Mouse (Mus musculus) liver, embryonic 14.5 days (tissue): ENCODE data around the gene Dgkh. TPM values are rescaled to one million over a fixed set of nuclear protein-coding genes. Genes with fewer than 3 reads are reported as not detected.
"Not testable (repeated sequence)": the region's sequence is repeated elsewhere in the genome, so short reads cannot be mapped to it uniquely, and the experiment has no call there.

ENCODE experiments used
- ATAC-seq: fragments of 200-750 bp; cut with Nextera tagmentation; 2 replicates; pipeline ENCODE4 v1.8.0; 2017; ENCODE audit warnings: moderate number of reproducible peaks, mild to moderate bottlenecking, moderate library complexity; ENCODE audit not compliant: insufficient read depth
- DNase-seq, 3 experiments: peaks; one replicate each; pipeline ENCODE4 v3.0.0-alpha.2; 2012 to 2013; ENCODE audit warnings: low read depth in 3 of 3, low spot score in 3 of 3
- H3K27ac ChIP-seq: fragments of 300-500 bp; sonication (generic); 2 replicates; pipeline ENCODE4 v1.5.1; 2014; ENCODE audit warnings: moderate library complexity, mild to moderate bottlenecking, control low read depth, inconsistent platforms
- H3K27me3 ChIP-seq: fragments of 300-500 bp; sonication (generic); 2 replicates; pipeline ENCODE4 v1.6.1; 2014; ENCODE audit warnings: mild to moderate bottlenecking, low read length, moderate library complexity; ENCODE audit not compliant: control insufficient read depth, insufficient read depth
- H3K36me3 ChIP-seq: fragments of 300-500 bp; sonication (generic); replicated peaks from 2 replicates; pipeline ENCODE4 v1.6.1; 2014; ENCODE audit warnings: low read depth; ENCODE audit not compliant: control insufficient read depth, insufficient read depth
- H3K4me1 ChIP-seq, 2 experiments: fragments of 200-500 bp in 1 of 2; fragments of 300-500 bp in 1 of 2; sonication (generic) in 1 of 2; replicated peaks; 2 replicates each; pipeline ENCODE4 v1.6.1; 2012 to 2014; ENCODE audit warnings: antibody characterized with exemption in 1 of 2, inconsistent platforms in 1 of 2, low read length in 1 of 2; ENCODE audit not compliant: control insufficient read depth in 2 of 2, insufficient read depth in 2 of 2
- H3K4me2 ChIP-seq: fragments of 300-500 bp; sonication (generic); 2 replicates; pipeline ENCODE4 v1.6.1; 2014; ENCODE audit warnings: low read depth, mild to moderate bottlenecking, control low read depth, moderate library complexity
- H3K4me3 ChIP-seq, 2 experiments: fragments of 200-500 bp in 1 of 2; fragments of 300-500 bp in 1 of 2; sonication (generic) in 1 of 2; 2 replicates each; pipeline ENCODE4 v1.5.1; 2012 to 2014; ENCODE audit warnings: low read depth in 2 of 2, low read length in 2 of 2, mild to moderate bottlenecking in 2 of 2, control low read depth in 1 of 2, inconsistent platforms in 1 of 2, moderate library complexity in 1 of 2; ENCODE audit not compliant: insufficient read depth in 1 of 2
- H3K9ac ChIP-seq: fragments of 300-500 bp; sonication (generic); replicated peaks from 2 replicates; pipeline ENCODE4 v1.6.1; 2014; ENCODE audit warnings: mild to moderate bottlenecking, control low read depth, moderate library complexity
- H3K9me3 ChIP-seq: fragments of 300-500 bp; sonication (generic); 2 replicates; pipeline ENCODE4 v1.6.1; 2016; ENCODE audit warnings: low read length, mixed read lengths; ENCODE audit not compliant: control insufficient read depth
- CTCF ChIP-seq: IDR thresholded peaks from 2 replicates; pipeline ENCODE4 v1.5.1; 2016; ENCODE audit warnings: antibody characterized with exemption, low read depth, control low read depth
- EP300 ChIP-seq: IDR thresholded peaks from 2 replicates; pipeline ENCODE4 v1.6.1; 2016; ENCODE audit warnings: antibody characterized with exemption, low read depth
- whole genome bisulfite sequencing: fragments of 180-500 bp; shearing (Covaris S2); extraction: QIAGEN DNeasy Blood & Tissue Kit; methylation state at CpG from one replicate; pipeline ENCODE4 v1.1.7; 2014; ENCODE audit not compliant: insufficient replicate concordance; 5-methylcytosine and 5-hydroxymethylcytosine counted together
- polyA plus RNA-seq, 2 experiments: library from polyadenylated mRNA; depleted of rRNA in 1 of 2; stranded (reverse) in 1 of 2; unstranded in 1 of 2; fragments of >200 nt; fragmentation: Nextera tagmentation in 1 of 2; extraction: Ambion mirVana in 1 of 2; gene quantifications; 2 replicates each; pipeline versions ENCODE4 v1.2.1 to v1.2.3; 2012 to 2014

Dgkh gene
- polyA plus RNA-seq, 2 experiments: 0.15 to 0.36 TPM

GRCm38 (mm10) chr14:78747969-78748651 lies 15.5 kb upstream of the Dgkh start:
- no peaks in the 10 kb centered on the region for H3K9me3 ChIP-seq
- TF ChIP-seq CTCF (no peak), EP300 (no peak)
- H3K9ac ChIP-seq: no peak overlapping the region
- WGBS: 19% methylated on average over 14 of the region's 14 CpGs
- no peak for DNase-seq
- no peaks in the 10 kb centered on the region for H3K36me3 ChIP-seq
- ATAC-seq: no peak
- no peak overlapping the region for H3K4me2 ChIP-seq
- no peaks in the 10 kb centered on the region for H3K4me1 ChIP-seq
- H3K27me3 ChIP-seq: no peaks in the 10 kb centered on the region
- H3K27ac ChIP-seq: no peak overlapping the region
- H3K4me3 ChIP-seq: no peak overlapping the region

GRCm38 (mm10) chr14:78747454-78747853 lies 14.9 kb upstream of the Dgkh start:
- TF ChIP-seq EP300: no peak
- no peak for TF ChIP-seq CTCF
- no peak overlapping the region for H3K4me3 ChIP-seq
- no peak overlapping the region for H3K4me2 ChIP-seq
- H3K9ac ChIP-seq: no peak overlapping the region
- DNase-seq (no peak), ATAC-seq (no peak)
- H3K36me3 ChIP-seq: no peaks in the 10 kb centered on the region
- H3K27ac ChIP-seq: no peak overlapping the region
- no peaks in the 10 kb centered on the region for H3K9me3 ChIP-seq
- no peaks in the 10 kb centered on the region for H3K4me1 ChIP-seq
- WGBS: 67% methylated on average over 3 of the region's 3 CpGs
- no peaks in the 10 kb centered on the region for H3K27me3 ChIP-seq

- ATAC-seq: no peak
- H3K9ac ChIP-seq: no peak overlapping the region
- H3K4me1 ChIP-seq: peaks cover 0 to 5% of the 10 kb centered on the region in 2 experiments; a peak in 1 of 4 replicates
- H3K27ac ChIP-seq: no peak overlapping the region
- H3K4me3 ChIP-seq: no peak overlapping the region
- WGBS: 38% methylated on average over 5 of the region's 5 CpGs
- no peaks in the 10 kb centered on the region for H3K9me3 ChIP-seq
- no peak overlapping the region for H3K4me2 ChIP-seq
- no peak for TF ChIP-seq EP300
- TF ChIP-seq CTCF: no peak
- DNase-seq: no peak
- H3K27me3 ChIP-seq: peaks cover 46% of the 10 kb centered on the region
- no peaks in the 10 kb centered on the region for H3K36me3 ChIP-seq
Observed at GRCm38 (mm10) chr14:78734605-78735004, 2.0 kb upstream of the Dgkh start.

- H3K27me3 ChIP-seq: peaks cover 46% of the 10 kb centered on the region
- not testable (repeated sequence) for H3K9me3 ChIP-seq, H3K27ac ChIP-seq, H3K36me3 ChIP-seq, ATAC-seq, H3K4me1 ChIP-seq, DNase-seq, H3K4me2 ChIP-seq, H3K4me3 ChIP-seq, H3K9ac ChIP-seq
- WGBS: 33% methylated on average over 5 of the region's 5 CpGs
Observed at GRCm38 (mm10) chr14:78734203-78734602, 1.6 kb upstream of the Dgkh start.

- Histone ChIP-seq H3K27me3 (peaks cover 46% of the 10 kb centered on the region), H3K27ac (no peak overlapping the region), H3K36me3 (no peaks in the 10 kb centered on the region), H3K4me2 (peak overlapping the region; percentile 62), H3K4me3 (peak overlapping the region in 1 of 2 experiments; percentile 58; a peak in 2 of 4 replicates), H3K9me3 (no peaks in the 10 kb centered on the region), H3K4me1 (peaks cover 0 to 5% of the 10 kb centered on the region in 2 experiments; a peak in 1 of 4 replicates), H3K9ac (no peak overlapping the region)
- whole genome bisulfite sequencing: 27% methylated on average over 12 of the region's 12 CpGs
- ATAC-seq (no peak), DNase-seq (no peak)
- TF ChIP-seq CTCF: no peak
- no peak for TF ChIP-seq EP300
Observed at GRCm38 (mm10) chr14:78733366-78734076, 945 bp upstream of the Dgkh start.
